Mouse (Mus musculus) liver, postnatal 0 days (tissue): Measurements from ENCODE around the gene Cbx6. TPM values are rescaled to one million over a fixed set of nuclear protein-coding genes. Genes with fewer than 3 reads are reported as not detected.
A peak's percentile ranks its signal among the peaks of the same experiment; 100 is the strongest.

Experiments
- ATAC-seq: fragments of 200-750 bp; cut with Nextera tagmentation; 2 replicates; pipeline ENCODE4 v1.8.0; 2017; ENCODE audit warnings: mild to moderate bottlenecking, moderate library complexity
- DNase-seq: peaks from one replicate; pipeline ENCODE4 v3.0.0-alpha.2; 2016
- H3K27ac ChIP-seq: fragments of 300-500 bp; sonication (generic); 2 replicates; pipeline ENCODE4 v1.5.1; 2014; ENCODE audit warnings: antibody characterized with exemption, moderate library complexity, mild to moderate bottlenecking, low read depth
- H3K27me3 ChIP-seq: fragments of 300-500 bp; sonication (generic); 2 replicates; pipeline ENCODE4 v1.6.1; 2014; ENCODE audit warnings: low read length, control low read depth, mixed read lengths; ENCODE audit not compliant: insufficient read depth
- H3K36me3 ChIP-seq: fragments of 300-500 bp; sonication (generic); replicated peaks from 2 replicates; pipeline ENCODE4 v1.6.1; 2014; ENCODE audit warnings: mild to moderate bottlenecking, control low read depth, low read length, moderate library complexity, mixed read lengths; ENCODE audit not compliant: insufficient read depth
- H3K4me1 ChIP-seq: fragments of 300-500 bp; sonication (generic); 2 replicates; pipeline ENCODE4 v1.6.1; 2014; ENCODE audit warnings: antibody characterized with exemption, mild to moderate bottlenecking, control low read depth; ENCODE audit not compliant: insufficient read depth
- H3K4me2 ChIP-seq: fragments of 300-500 bp; sonication (generic); 2 replicates; pipeline ENCODE4 v1.6.1; 2014; ENCODE audit warnings: low read depth, mild to moderate bottlenecking, low read length, moderate library complexity, mixed read lengths
- H3K4me3 ChIP-seq: fragments of 300-500 bp; sonication (generic); 2 replicates; pipeline ENCODE4 v1.5.1; 2014; ENCODE audit warnings: low read depth, low read length
- H3K9ac ChIP-seq: fragments of 300-500 bp; sonication (generic); replicated peaks from 2 replicates; pipeline ENCODE4 v1.6.1; 2014; ENCODE audit warnings: mild to moderate bottlenecking, moderate library complexity
- H3K9me3 ChIP-seq: fragments of 300-500 bp; sonication (generic); 2 replicates; pipeline ENCODE4 v1.6.1; 2016; ENCODE audit warnings: mild to moderate bottlenecking, control low read depth, low read length, mixed read lengths
- CTCF ChIP-seq: sonication (generic); IDR thresholded peaks from 2 replicates; pipeline ENCODE4 v1.5.1; 2016; ENCODE audit warnings: antibody characterized with exemption, low read depth
- EP300 ChIP-seq: IDR thresholded peaks from 2 replicates; pipeline ENCODE4 v1.6.1; 2016; ENCODE audit warnings: antibody characterized with exemption, low read depth, mild to moderate bottlenecking
- WGBS: fragments of 180-500 bp; shearing (Covaris S2); extraction: QIAGEN DNeasy Blood & Tissue Kit; methylation state at CpG from one replicate; pipeline ENCODE4 v1.1.7; 2014; ENCODE audit not compliant: insufficient replicate concordance; 5-methylcytosine and 5-hydroxymethylcytosine counted together
- polyA plus RNA-seq: library from polyadenylated mRNA; unstranded; fragments of >200 nt; fragmentation: Nextera tagmentation; extraction: Ambion mirVana; gene quantifications from 2 replicates; pipeline ENCODE4 v1.2.1, GENCODE M21; 2015

Gene Cbx6
- polyA plus RNA-seq, 1 experiment from 2014 or later = 4.4 TPM

DNA sequence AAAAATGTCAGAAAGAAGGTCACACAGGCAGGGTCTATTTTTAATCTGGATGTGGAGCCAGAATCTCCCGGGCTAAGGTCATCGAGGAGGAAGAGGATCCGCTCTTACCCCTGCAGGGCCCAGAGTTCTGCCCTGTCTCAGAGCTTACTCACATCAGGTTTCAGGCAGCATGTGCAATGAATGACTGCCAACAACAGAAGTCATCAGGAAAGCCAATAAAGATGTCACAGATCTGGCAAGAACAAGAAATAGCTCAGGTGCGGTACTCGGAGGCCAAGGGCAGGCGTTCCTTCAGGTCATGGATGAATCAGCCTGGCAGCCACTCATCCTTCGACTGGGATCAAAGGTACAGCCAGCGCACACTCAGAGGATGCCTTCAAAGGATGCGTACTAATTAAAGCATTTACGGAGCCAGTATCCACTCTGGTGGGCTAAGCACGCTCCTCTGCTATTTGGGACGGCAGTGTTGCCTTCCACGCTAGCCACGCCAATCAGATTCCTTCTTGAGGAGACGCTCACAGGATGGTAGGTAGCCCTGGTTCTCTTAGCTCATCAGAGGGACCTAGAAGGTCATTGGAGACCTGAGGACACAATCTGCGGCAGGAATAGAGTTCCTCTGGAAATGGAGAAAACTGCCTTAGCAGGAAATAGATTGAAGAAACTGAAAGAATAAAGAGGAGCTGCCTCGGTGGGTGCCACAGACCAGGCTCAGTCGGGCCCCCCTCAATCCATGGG, 40.9 kb upstream of the Cbx6 start:
- WGBS = 84% methylated on average over 18 of the region's 18 CpGs
- Histone ChIP-seq H3K9me3 (no peaks in the 10 kb centered on the region), H3K4me2 (no peak overlapping the region), H3K27me3 (no peaks in the 10 kb centered on the region), H3K4me3 (no peak overlapping the region), H3K27ac (no peak overlapping the region), H3K9ac (no peak overlapping the region), H3K36me3 (no peaks in the 10 kb centered on the region), H3K4me1 (no peaks in the 10 kb centered on the region)
- ATAC-seq = no peak
- TF ChIP-seq CTCF (no peak), EP300 (no peak)
- no peak for DNase-seq

DNA sequence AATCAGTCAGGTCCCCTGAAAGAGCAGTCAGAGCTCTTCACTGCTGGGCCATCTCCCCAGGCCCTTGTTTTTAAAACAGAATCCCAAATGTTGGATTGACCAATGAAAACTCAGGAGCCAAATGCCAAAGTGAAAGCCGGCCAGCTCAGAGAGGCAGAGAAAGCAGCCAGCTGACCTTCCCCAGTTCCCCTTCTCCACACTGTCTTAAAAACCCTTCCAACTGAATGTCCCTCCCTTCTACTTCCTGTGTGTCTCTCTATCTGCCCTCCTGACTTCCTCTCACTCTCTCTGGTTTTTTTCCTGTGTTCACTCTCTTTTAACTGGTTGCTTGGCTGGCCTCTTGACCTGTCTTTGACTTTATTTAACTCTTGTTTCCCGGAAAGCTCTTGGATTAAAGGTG, 39.5 kb upstream of the Cbx6 start:
- Histone ChIP-seq H3K9ac (no peak overlapping the region), H3K4me2 (no peak overlapping the region), H3K4me3 (no peak overlapping the region), H3K27ac (no peak overlapping the region), H3K9me3 (0 out of 2 replicates have a peak, but pooled peaks cover 2% of the 10 kb centered on the region), H3K36me3 (no peaks in the 10 kb centered on the region), H3K27me3 (no peaks in the 10 kb centered on the region), H3K4me1 (no peaks in the 10 kb centered on the region)
- ATAC-seq (no peak), DNase-seq (no peak)
- 39% methylated on average over 2 of the region's 2 CpGs for WGBS
- TF ChIP-seq CTCF = no peak
- no peak for TF ChIP-seq EP300

DNA sequence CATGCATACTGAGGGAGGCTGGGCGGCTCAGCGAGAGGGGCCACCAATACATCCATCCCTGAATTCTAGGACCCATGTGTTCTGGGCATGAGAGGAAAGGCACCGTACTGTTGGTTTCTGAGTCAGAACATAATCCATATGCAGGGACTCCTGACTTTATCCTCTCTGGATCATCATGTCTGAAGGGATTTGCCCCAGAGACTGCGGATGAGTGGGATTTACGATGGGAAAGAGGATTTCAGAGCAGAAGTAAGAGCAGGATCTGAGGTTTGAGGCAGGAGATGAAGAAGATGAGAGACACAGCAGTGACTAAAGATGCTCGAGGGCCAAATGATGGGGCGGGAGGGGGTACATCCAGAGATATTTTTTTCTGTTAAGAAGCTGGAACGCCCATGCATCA, 39.1 kb upstream of the Cbx6 start:
- WGBS = 87% methylated on average over 8 of the region's 8 CpGs
- no peaks in the 10 kb centered on the region for H3K36me3 ChIP-seq
- no peak for DNase-seq
- H3K9ac ChIP-seq = no peak overlapping the region
- no peak overlapping the region for H3K4me3 ChIP-seq
- no peak overlapping the region for H3K4me2 ChIP-seq
- TF ChIP-seq EP300 = no peak
- no peak for TF ChIP-seq CTCF
- no peak overlapping the region for H3K27ac ChIP-seq
- no peaks in the 10 kb centered on the region for H3K27me3 ChIP-seq
- H3K4me1 ChIP-seq = no peaks in the 10 kb centered on the region
- ATAC-seq = no peak
- H3K9me3 ChIP-seq = 0 out of 2 replicates have a peak, but pooled peaks cover 2% of the 10 kb centered on the region

DNA sequence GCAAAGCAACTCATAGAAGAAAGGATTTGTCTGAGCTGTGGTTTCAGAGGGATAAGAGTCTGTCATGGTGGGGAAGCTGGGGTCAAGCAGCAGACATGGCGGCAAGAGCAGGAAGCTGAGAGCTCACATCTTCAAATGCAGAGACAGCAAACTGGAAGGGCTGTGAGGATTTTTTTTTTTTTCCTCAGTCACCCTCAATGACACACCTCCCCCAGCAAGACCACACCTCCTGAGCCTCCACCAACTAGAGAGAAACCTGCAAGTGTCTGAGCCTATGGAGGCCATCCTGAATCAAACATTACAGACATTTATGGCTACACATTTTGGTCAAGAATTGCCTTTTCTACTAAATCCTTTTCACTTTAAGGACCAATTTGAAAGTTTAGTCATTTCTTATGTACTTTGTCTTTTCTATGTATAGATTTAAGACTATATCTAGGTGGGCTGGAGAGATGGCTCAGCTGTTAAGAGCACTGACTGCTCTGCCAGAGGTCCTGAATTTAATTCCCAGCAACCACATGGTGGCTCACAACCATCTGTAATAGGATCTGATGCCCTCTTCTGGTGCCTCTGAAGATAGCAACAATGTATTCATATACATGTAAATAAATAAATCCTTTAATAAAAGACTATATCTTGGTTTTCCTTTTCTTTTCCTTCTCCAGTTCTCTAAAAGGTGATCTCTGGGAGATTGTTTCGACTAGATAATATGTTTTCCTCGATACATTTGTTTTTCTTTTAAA, 32.9 kb upstream of the Cbx6 start:
- 66% methylated on average over 3 of the region's 3 CpGs for WGBS
- Histone ChIP-seq H3K9me3 (0 out of 2 replicates have a peak, but pooled peaks cover 2% of the 10 kb centered on the region), H3K4me3 (no peak overlapping the region), H3K36me3 (no peaks in the 10 kb centered on the region), H3K9ac (no peak overlapping the region), H3K27ac (no peak overlapping the region), H3K4me1 (no peaks in the 10 kb centered on the region), H3K4me2 (no peak overlapping the region), H3K27me3 (no peaks in the 10 kb centered on the region)
- no peak for TF ChIP-seq EP300
- TF ChIP-seq CTCF = peak; percentile 19
- ATAC-seq (no peak), DNase-seq (no peak)

DNA sequence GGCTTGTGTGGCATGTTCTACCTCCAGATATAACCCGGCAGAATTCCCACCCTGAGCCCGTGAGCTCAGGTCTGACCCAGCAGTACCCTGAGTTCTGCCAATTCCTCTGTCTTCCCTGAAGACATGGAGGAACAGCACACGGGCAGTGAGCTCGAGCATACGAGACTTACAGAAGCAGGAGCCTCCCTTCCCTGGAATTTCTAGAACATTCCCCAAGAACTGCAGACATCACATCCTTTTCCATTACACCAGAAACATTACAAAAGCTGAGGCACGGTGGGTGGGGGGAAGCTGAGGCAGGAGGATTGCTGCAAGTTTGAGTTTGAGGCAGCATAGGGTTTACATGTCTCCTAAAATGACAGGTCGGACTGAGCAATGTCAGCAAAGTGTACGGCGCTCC, 25.3 kb upstream of the Cbx6 start:
- Histone ChIP-seq H3K9me3 (no peaks in the 10 kb centered on the region), H3K9ac (no peak overlapping the region), H3K4me2 (no peak overlapping the region), H3K27ac (no peak overlapping the region), H3K36me3 (no peaks in the 10 kb centered on the region), H3K4me3 (no peak overlapping the region), H3K4me1 (no peaks in the 10 kb centered on the region), H3K27me3 (no peaks in the 10 kb centered on the region)
- TF ChIP-seq CTCF = no peak
- DNase-seq = no peak
- no peak for ATAC-seq
- WGBS = 74% methylated on average over 9 of the region's 9 CpGs

DNA sequence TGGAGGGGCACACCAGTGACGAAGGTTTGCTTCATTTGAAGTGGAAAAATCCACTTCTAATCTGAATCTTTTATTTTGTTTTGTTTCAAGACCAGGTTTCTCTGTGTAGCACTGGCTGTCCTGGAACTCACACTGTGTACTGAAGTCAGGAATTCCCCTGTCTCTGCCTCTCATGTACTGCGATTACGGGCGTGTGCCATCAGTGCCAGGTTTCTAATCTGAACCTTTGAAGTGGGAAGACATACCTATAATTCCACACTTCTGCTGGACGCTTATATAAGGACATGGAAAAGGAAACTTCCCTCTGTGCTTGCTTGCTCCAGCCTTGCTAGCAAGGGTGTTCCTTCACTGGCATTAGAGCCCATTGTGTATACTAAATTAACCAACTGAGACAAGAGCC, 24.5 kb upstream of the Cbx6 start:
- Histone ChIP-seq H3K9ac (no peak overlapping the region), H3K36me3 (no peaks in the 10 kb centered on the region), H3K4me3 (no peak overlapping the region), H3K4me1 (no peaks in the 10 kb centered on the region), H3K27me3 (no peaks in the 10 kb centered on the region), H3K4me2 (no peak overlapping the region), H3K9me3 (no peaks in the 10 kb centered on the region), H3K27ac (no peak overlapping the region)
- DNase-seq (no peak), ATAC-seq (no peak)
- 71% methylated on average over 5 of the region's 5 CpGs for WGBS
- no peak for TF ChIP-seq EP300
- no peak for TF ChIP-seq CTCF
